Mouse (Mus musculus): ENCODE data around the gene Bcam. TPM values are rescaled to one million over a fixed set of nuclear protein-coding genes. Genes with fewer than 3 reads are reported as not detected.

Bcam gene
- polyA plus RNA-seq, 1 experiment from 2014 or later: 7.2 TPM

Other genes starting within 250 kb of the Bcam start
- 7.8 and 8.3 TPM in 2 replicates for gene Ppp1r37, start 207.9 kb downstream of the Bcam start, polyA plus RNA-seq (2015; fragmentation: Nextera tagmentation; extraction: Ambion mirVana)
- 1.3 and 1.5 TPM in 2 replicates for gene Zfp296, start 193.7 kb downstream of the Bcam start, polyA plus RNA-seq (2015; fragmentation: Nextera tagmentation; extraction: Ambion mirVana)
- 84.9 and 92.7 TPM in 2 replicates for gene Gemin7, start 193.4 kb downstream of the Bcam start, polyA plus RNA-seq (2015; fragmentation: Nextera tagmentation; extraction: Ambion mirVana)
- gene Clasrp, start 166.5 kb downstream of the Bcam start, polyA plus RNA-seq (2015; fragmentation: Nextera tagmentation; extraction: Ambion mirVana): 14.3 and 15.7 TPM in 2 replicates
- gene Relb, start 141.6 kb downstream of the Bcam start, polyA plus RNA-seq (2015; fragmentation: Nextera tagmentation; extraction: Ambion mirVana): 1.6 and 1.7 TPM in 2 replicates
- 45.2 and 51.0 TPM in 2 replicates for gene Clptm1, start 106.0 kb downstream of the Bcam start, polyA plus RNA-seq (2015; fragmentation: Nextera tagmentation; extraction: Ambion mirVana)
- gene Apoc2, start 93.1 kb downstream of the Bcam start, polyA plus RNA-seq (2015; fragmentation: Nextera tagmentation; extraction: Ambion mirVana): 568 and 648 TPM in 2 replicates
- gene Gm44805, start 89.6 kb downstream of the Bcam start, polyA plus RNA-seq (2015; fragmentation: Nextera tagmentation; extraction: Ambion mirVana): 5.6 and 7.5 TPM in 2 replicates
- gene Apoc4, start 89.5 kb downstream of the Bcam start, polyA plus RNA-seq (2015; fragmentation: Nextera tagmentation; extraction: Ambion mirVana): 58.3 and 74.0 TPM in 2 replicates
- gene Apoc1, start 78.4 kb downstream of the Bcam start, polyA plus RNA-seq (2015; fragmentation: Nextera tagmentation; extraction: Ambion mirVana): 247 and 261 TPM in 2 replicates
- gene Apoe, start 71.8 kb downstream of the Bcam start, polyA plus RNA-seq (2015; fragmentation: Nextera tagmentation; extraction: Ambion mirVana): 1,390 and 1,411 TPM in 2 replicates
- gene Tomm40, start 55.6 kb downstream of the Bcam start, polyA plus RNA-seq (2015; fragmentation: Nextera tagmentation; extraction: Ambion mirVana): 125 and 138 TPM in 2 replicates
- 17.9 and 18.2 TPM in 2 replicates for gene Nectin2, start 20.5 kb downstream of the Bcam start, polyA plus RNA-seq (2015; fragmentation: Nextera tagmentation; extraction: Ambion mirVana)
- 1.2 and 1.3 TPM in 2 replicates for gene Cblc, start 25.8 kb upstream of the Bcam start, polyA plus RNA-seq (2015; fragmentation: Nextera tagmentation; extraction: Ambion mirVana)
- 3.0 and 3.9 TPM in 2 replicates for gene Bcl3, start 51.8 kb upstream of the Bcam start, polyA plus RNA-seq (2015; fragmentation: Nextera tagmentation; extraction: Ambion mirVana)
- not detected in 2 replicates for gene Gm19345, start 81.0 kb upstream of the Bcam start, polyA plus RNA-seq (2015; fragmentation: Nextera tagmentation; extraction: Ambion mirVana)
- gene Ceacam16, start 90.3 kb upstream of the Bcam start, polyA plus RNA-seq (2015; fragmentation: Nextera tagmentation; extraction: Ambion mirVana): not detected in 2 replicates
- not detected in 2 replicates for gene Ceacam19, start 116.9 kb upstream of the Bcam start, polyA plus RNA-seq (2015; fragmentation: Nextera tagmentation; extraction: Ambion mirVana)
- 1.9 and 2.2 TPM in 2 replicates for gene Pvr, start 150.1 kb upstream of the Bcam start, polyA plus RNA-seq (2015; fragmentation: Nextera tagmentation; extraction: Ambion mirVana)
- gene Igsf23, start 179.7 kb upstream of the Bcam start, polyA plus RNA-seq (2015; fragmentation: Nextera tagmentation; extraction: Ambion mirVana): 0.20 and 0.35 TPM in 2 replicates
- not detected in 2 replicates for gene Ceacam20, start 194.4 kb upstream of the Bcam start, polyA plus RNA-seq (2015; fragmentation: Nextera tagmentation; extraction: Ambion mirVana)
- not detected in 2 replicates for gene Nlrp9b, start 220.4 kb upstream of the Bcam start, polyA plus RNA-seq (2015; fragmentation: Nextera tagmentation; extraction: Ambion mirVana)

All from liver, embryonic 13.5 days (tissue).